Mouse (Mus musculus) liver, embryonic 16.5 days (tissue): ENCODE measurements around the gene Hist1h2ba. TPM values are rescaled to one million over a fixed set of nuclear protein-coding genes. Genes with fewer than 3 reads are reported as not detected.

Experiments
- ATAC-seq: fragments of 200-750 bp; cut with Nextera tagmentation; 2 replicates; pipeline ENCODE4 v1.8.0; 2017; ENCODE audit warnings: low read depth, mild to moderate bottlenecking, moderate number of reproducible peaks, moderate library complexity
- H3K27ac ChIP-seq: fragments of 300-500 bp; sonication (generic); 2 replicates; pipeline ENCODE4 v1.5.1; 2014; ENCODE audit warnings: mild to moderate bottlenecking, low read length
- H3K27me3 ChIP-seq: fragments of 300-500 bp; sonication (generic); 2 replicates; pipeline ENCODE4 v1.6.1; 2014; ENCODE audit warnings: low read depth, low read length, mixed read lengths; ENCODE audit not compliant: control insufficient read depth, insufficient read depth
- H3K36me3 ChIP-seq: fragments of 300-500 bp; sonication (generic); 2 replicates; pipeline ENCODE4 v1.6.1; 2014; ENCODE audit warnings: mild to moderate bottlenecking; ENCODE audit not compliant: control insufficient read depth, insufficient read depth
- H3K4me1 ChIP-seq: fragments of 300-500 bp; sonication (generic); 2 replicates; pipeline ENCODE4 v1.6.1; 2014; ENCODE audit warnings: low read depth, low read length, mixed read lengths; ENCODE audit not compliant: control insufficient read depth
- H3K4me2 ChIP-seq: fragments of 300-500 bp; sonication (generic); 2 replicates; pipeline ENCODE4 v1.6.1; 2014; ENCODE audit warnings: low read depth, low read length, mixed read lengths
- H3K4me3 ChIP-seq: fragments of 300-500 bp; sonication (generic); 2 replicates; pipeline ENCODE4 v1.5.1; 2014; ENCODE audit warnings: low read depth, mild to moderate bottlenecking, low read length
- H3K9ac ChIP-seq: fragments of 300-500 bp; sonication (generic); 2 replicates; pipeline ENCODE4 v1.6.1; 2014; ENCODE audit warnings: low read depth, low read length
- H3K9me3 ChIP-seq: fragments of 300-500 bp; sonication (generic); replicated peaks from 2 replicates; pipeline ENCODE4 v1.6.1; 2016; ENCODE audit warnings: low read length; ENCODE audit not compliant: control insufficient read depth
- WGBS: fragments of 180-500 bp; shearing (Covaris S2); extraction: QIAGEN DNeasy Blood & Tissue Kit; methylation state at CpG from one replicate; pipeline ENCODE4 v1.1.7; 2014; ENCODE audit not compliant: insufficient replicate concordance; 5-methylcytosine and 5-hydroxymethylcytosine counted together
- polyA plus RNA-seq: library from polyadenylated mRNA; unstranded; fragments of >200 nt; fragmentation: Nextera tagmentation; extraction: Ambion mirVana; gene quantifications from 2 replicates; pipeline ENCODE4 v1.2.1, GENCODE M21; 2015

The Hist1h2ba gene
- polyA plus RNA-seq, 1 experiment from 2014 or later, result not detected

GRCm38 (mm10) chr13:23914376-23915167 is 19.4 kb downstream of the Hist1h2ba start, which contains the start of gene Slc17a4:
Gene Slc17a4, minus strand, starts transcription at chr13:23915009.
- Histone ChIP-seq H3K27me3 (no peaks in the 10 kb centered on the region), H3K9me3 (no peaks in the 10 kb centered on the region), H3K27ac (peak within 1 kb of the TSS; percentile 81), H3K4me1 (peaks cover 18% of the 10 kb centered on the region), H3K4me3 (no peak within 1 kb of the TSS), H3K36me3 (no peaks in the 10 kb centered on the region), H3K9ac (no peak within 1 kb of the TSS), H3K4me2 (no peak within 1 kb of the TSS)
- ATAC-seq, result no peak
- 36% methylated on average over 9 of the region's 9 CpGs for WGBS

- H3K27ac ChIP-seq, result peak overlapping the region; percentile 81
- no peak overlapping the region for H3K9ac ChIP-seq
- H3K9me3 ChIP-seq, result no peaks in the 10 kb centered on the region
- H3K4me1 ChIP-seq, result peaks cover 18% of the 10 kb centered on the region
- no peaks in the 10 kb centered on the region for H3K36me3 ChIP-seq
- WGBS, result 4% methylated on average over 6 of the region's 6 CpGs
- ATAC-seq, result peak; percentile 83
- H3K4me3 ChIP-seq, result no peak overlapping the region
- H3K4me2 ChIP-seq, result no peak overlapping the region
- H3K27me3 ChIP-seq, result no peaks in the 10 kb centered on the region
Observed at GRCm38 (mm10) chr13:23913791-23914306, 20.1 kb downstream of the Hist1h2ba start.

- Histone ChIP-seq H3K4me1 (peaks cover 18% of the 10 kb centered on the region), H3K9me3 (no peaks in the 10 kb centered on the region)
- 28% methylated on average over 5 of the region's 5 CpGs for WGBS
Observed at GRCm38 (mm10) chr13:23911335-23911734, 22.6 kb downstream of the Hist1h2ba start.

GRCm38 (mm10) chr13:23910121-23910520 is 23.8 kb downstream of the Hist1h2ba start:
- 29% methylated on average over 5 of the region's 5 CpGs for WGBS
- peaks cover 18% of the 10 kb centered on the region for H3K4me1 ChIP-seq

More at GRCm38 (mm10) chr13:23911335-23911734, 22.6 kb downstream of the Hist1h2ba start:
- no peak overlapping the region for H3K9ac ChIP-seq
- H3K27me3 ChIP-seq, result no peaks in the 10 kb centered on the region
- no peaks in the 10 kb centered on the region for H3K36me3 ChIP-seq
- H3K27ac ChIP-seq, result no peak overlapping the region
- H3K4me3 ChIP-seq, result no peak overlapping the region
- no peak overlapping the region for H3K4me2 ChIP-seq
- ATAC-seq, result no peak

DNA sequence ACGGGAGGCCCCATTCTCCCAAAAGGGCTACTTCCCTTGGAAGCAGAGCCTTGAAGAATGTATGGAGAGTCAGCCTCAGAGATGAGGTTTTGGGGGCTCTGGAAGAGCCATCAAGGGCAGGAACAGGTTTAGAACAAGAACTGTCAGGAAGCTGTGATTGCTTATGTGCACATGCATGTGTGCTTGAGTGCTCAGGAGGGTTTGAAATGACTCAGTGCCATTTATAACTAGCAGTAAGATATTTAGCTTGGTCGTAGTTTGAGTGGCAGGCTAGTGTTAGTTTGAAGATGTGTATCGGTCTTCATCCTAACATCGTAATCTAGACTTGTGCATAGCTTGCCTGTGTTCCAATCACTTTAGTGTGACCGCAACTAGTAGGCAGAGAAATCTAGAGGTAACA is 27.1 kb downstream of the Hist1h2ba start:
- no peak overlapping the region for H3K4me3 ChIP-seq
- WGBS, result 83% methylated on average over 5 of the region's 5 CpGs
- H3K9me3 ChIP-seq, result no peaks in the 10 kb centered on the region
- H3K4me1 ChIP-seq, result no peaks in the 10 kb centered on the region
- H3K27me3 ChIP-seq, result no peaks in the 10 kb centered on the region
- H3K36me3 ChIP-seq, result no peaks in the 10 kb centered on the region
- ATAC-seq, result no peak
- H3K9ac ChIP-seq, result no peak overlapping the region
- H3K4me2 ChIP-seq, result no peak overlapping the region
- no peak overlapping the region for H3K27ac ChIP-seq

More at GRCm38 (mm10) chr13:23910121-23910520, 23.8 kb downstream of the Hist1h2ba start:
- Histone ChIP-seq H3K9me3 (no peaks in the 10 kb centered on the region), H3K4me2 (no peak overlapping the region), H3K36me3 (no peaks in the 10 kb centered on the region), H3K27me3 (no peaks in the 10 kb centered on the region), H3K9ac (no peak overlapping the region), H3K4me3 (no peak overlapping the region), H3K27ac (no peak overlapping the region)
- ATAC-seq, result no peak

- Histone ChIP-seq H3K9ac (no peak overlapping the region), H3K4me1 (no peaks in the 10 kb centered on the region), H3K4me3 (no peak overlapping the region), H3K9me3 (no peaks in the 10 kb centered on the region), H3K4me2 (no peak overlapping the region), H3K27me3 (no peaks in the 10 kb centered on the region), H3K27ac (no peak overlapping the region), H3K36me3 (no peaks in the 10 kb centered on the region)
- WGBS, result 11% methylated on average over 6 of the region's 6 CpGs
- no peak for ATAC-seq
Observed at GRCm38 (mm10) chr13:23898242-23898641, 35.7 kb downstream of the Hist1h2ba start.

- Histone ChIP-seq H3K27ac (no peak overlapping the region), H3K4me2 (no peak overlapping the region), H3K4me3 (no peak overlapping the region), H3K4me1 (no peaks in the 10 kb centered on the region), H3K9me3 (no peaks in the 10 kb centered on the region), H3K9ac (no peak overlapping the region), H3K36me3 (no peaks in the 10 kb centered on the region), H3K27me3 (no peaks in the 10 kb centered on the region)
- no peak for ATAC-seq
- 23% methylated on average over 4 of the region's 4 CpGs for WGBS
Observed at GRCm38 (mm10) chr13:23893269-23893593, 40.7 kb downstream of the Hist1h2ba start.

DNA sequence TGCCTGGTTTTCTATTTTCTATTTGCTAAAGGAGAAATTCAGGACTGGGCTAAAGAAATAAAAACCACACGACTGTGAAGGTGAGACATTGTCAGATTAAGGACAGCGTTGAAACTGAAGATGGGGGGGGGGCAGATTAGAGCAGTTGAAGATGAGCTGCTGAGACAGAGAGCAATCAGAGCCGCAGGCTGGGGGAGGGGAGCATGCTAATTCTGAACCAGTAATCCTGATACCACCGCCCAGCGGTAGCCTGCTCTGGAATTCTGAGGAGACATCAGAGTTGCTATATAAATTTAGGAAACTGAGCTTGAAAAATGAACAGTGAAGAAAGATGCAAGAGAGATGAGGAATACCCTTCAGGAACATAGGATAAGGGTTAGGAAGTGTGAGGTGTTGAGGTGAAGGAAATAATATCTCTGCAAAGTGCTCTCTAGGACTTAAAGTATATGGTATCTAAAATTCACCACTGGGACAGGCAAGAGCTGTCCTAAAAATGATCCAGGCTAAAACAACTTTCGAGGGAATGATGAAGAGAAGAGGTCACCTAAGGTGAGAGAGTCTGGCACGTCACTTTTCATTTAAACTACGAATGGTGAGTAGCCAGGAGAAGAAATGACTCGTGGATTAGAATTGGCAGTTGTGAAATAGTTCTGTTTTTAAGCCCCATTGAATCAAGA is 41.2 kb downstream of the Hist1h2ba start:
- no peak for ATAC-seq
- WGBS, result 42% methylated on average over 9 of the region's 9 CpGs

More for the DNA sequence above, 41.2 kb downstream of the Hist1h2ba start:
- no peak overlapping the region for H3K27ac ChIP-seq
- no peaks in the 10 kb centered on the region for H3K4me1 ChIP-seq
- no peak overlapping the region for H3K4me3 ChIP-seq
- no peaks in the 10 kb centered on the region for H3K9me3 ChIP-seq
- H3K4me2 ChIP-seq, result no peak overlapping the region
- H3K36me3 ChIP-seq, result no peaks in the 10 kb centered on the region
- H3K27me3 ChIP-seq, result no peaks in the 10 kb centered on the region
- H3K9ac ChIP-seq, result no peak overlapping the region
